Mouse (Mus musculus): Measurements from ENCODE around the gene Gtdc1.

GRCm38 (mm10) chr2:44897801-44898200 is 29.7 kb downstream of the Gtdc1 start:
- TF ChIP-seq CTCF (IDR thresholded peaks at IDR 0.05; ENCODE audit: borderline replicate concordance, extremely low read depth, insufficient read depth, insufficient read length) (no peak), POLR2A (IDR thresholded peaks at IDR 0.05; ENCODE audit: borderline replicate concordance, extremely low read depth, insufficient read depth, insufficient read length, poor library complexity, severe bottlenecking) (no peak)
